Mouse (Mus musculus) midbrain, embryonic 16.5 days (tissue): ENCODE results near the gene Ndufv1. TPM values are rescaled to one million over a fixed set of nuclear protein-coding genes. Genes with fewer than 3 reads are reported as not detected.
"Not testable (repeated sequence)": the region's sequence is repeated elsewhere in the genome, so short reads cannot be mapped to it uniquely, and the experiment has no call there.

ENCODE experiments used
- ATAC-seq: fragments of 200-750 bp; cut with Nextera tagmentation; 2 replicates; pipeline ENCODE4 v1.8.0; 2017; ENCODE audit warnings: moderate TSS enrichment
- H3K27ac ChIP-seq: fragments of 300-500 bp; sonication (generic); 2 replicates; pipeline ENCODE4 v1.5.1; 2014; ENCODE audit warnings: mild to moderate bottlenecking, low read length, mixed read lengths
- H3K27me3 ChIP-seq: fragments of 300-500 bp; sonication (generic); 2 replicates; pipeline ENCODE4 v1.6.1; 2014; ENCODE audit warnings: low read depth, low read length, mixed read lengths; ENCODE audit not compliant: control insufficient read depth, insufficient read depth
- H3K36me3 ChIP-seq: fragments of 300-500 bp; sonication (generic); 2 replicates; pipeline ENCODE4 v1.6.1; 2014; ENCODE audit warnings: mild to moderate bottlenecking, low read length, moderate library complexity, mixed read lengths; ENCODE audit not compliant: control insufficient read depth, insufficient read depth
- H3K4me1 ChIP-seq: fragments of 300-500 bp; sonication (generic); 2 replicates; pipeline ENCODE4 v1.6.1; 2014; ENCODE audit warnings: mild to moderate bottlenecking, low read length, mixed read lengths; ENCODE audit not compliant: control insufficient read depth, insufficient read depth
- H3K4me2 ChIP-seq: fragments of 300-500 bp; sonication (generic); 2 replicates; pipeline ENCODE4 v1.6.1; 2014; ENCODE audit warnings: mild to moderate bottlenecking, low read length, mixed read lengths
- H3K4me3 ChIP-seq: fragments of 300-500 bp; sonication (generic); 2 replicates; pipeline ENCODE4 v1.5.1; 2014; ENCODE audit warnings: low read depth, mild to moderate bottlenecking, low read length, moderate library complexity, mixed read lengths
- H3K9ac ChIP-seq: fragments of 300-500 bp; sonication (generic); 2 replicates; pipeline ENCODE4 v1.6.1; 2014; ENCODE audit warnings: low read depth, low read length, mixed read lengths
- H3K9me3 ChIP-seq: fragments of 300-500 bp; sonication (generic); replicated peaks from 2 replicates; pipeline ENCODE4 v1.6.1; 2014; ENCODE audit warnings: mild to moderate bottlenecking, low read length, mixed read lengths; ENCODE audit not compliant: control insufficient read depth, poor library complexity, severe bottlenecking
- WGBS: fragments of 180-500 bp; shearing (Covaris S2); extraction: QIAGEN DNeasy Blood & Tissue Kit; methylation state at CpG from one replicate; pipeline ENCODE4 v1.1.7; 2014; 5-methylcytosine and 5-hydroxymethylcytosine counted together
- polyA plus RNA-seq: library from polyadenylated mRNA; unstranded; fragments of >200 nt; fragmentation: Nextera tagmentation; extraction: Ambion mirVana; gene quantifications from 2 replicates; pipeline ENCODE4 v1.2.1, GENCODE M21; 2015

Gene Ndufv1
- polyA plus RNA-seq, 1 experiment from 2014 or later: 247 TPM

GRCm38 (mm10) chr19:4046866-4047254 lies 34.3 kb upstream of the Ndufv1 start:
- no peaks in the 10 kb centered on the region for H3K4me1 ChIP-seq
- H3K27me3 ChIP-seq: no peaks in the 10 kb centered on the region
- no peaks in the 10 kb centered on the region for H3K9me3 ChIP-seq
- H3K4me3 ChIP-seq: no peak overlapping the region
- ATAC-seq: no peak
- H3K4me2 ChIP-seq: no peak overlapping the region
- WGBS: 85% methylated on average over 8 of the region's 8 CpGs
- H3K36me3 ChIP-seq: no peaks in the 10 kb centered on the region
- H3K27ac ChIP-seq: no peak overlapping the region
- H3K9ac ChIP-seq: no peak overlapping the region

GRCm38 (mm10) chr19:4045966-4046865 lies 33.6 kb upstream of the Ndufv1 start, which contains the start of gene Gstp2:
Gene Gstp2, minus strand, starts transcription at chr19:4046023.
- no peaks in the 10 kb centered on the region for H3K36me3 ChIP-seq
- no peaks in the 10 kb centered on the region for H3K4me1 ChIP-seq
- no peak within 1 kb of the TSS for H3K9ac ChIP-seq
- ATAC-seq: no peak; the same call in 1 of the 2 replicates
- peak within 1 kb of the TSS; percentile 33 for H3K4me2 ChIP-seq
- no peak within 1 kb of the TSS for H3K4me3 ChIP-seq
- WGBS: 55% methylated on average over 16 of the region's 16 CpGs
- H3K27me3 ChIP-seq: no peaks in the 10 kb centered on the region
- H3K27ac ChIP-seq: no peak within 1 kb of the TSS
- H3K9me3 ChIP-seq: no peaks in the 10 kb centered on the region

DNA sequence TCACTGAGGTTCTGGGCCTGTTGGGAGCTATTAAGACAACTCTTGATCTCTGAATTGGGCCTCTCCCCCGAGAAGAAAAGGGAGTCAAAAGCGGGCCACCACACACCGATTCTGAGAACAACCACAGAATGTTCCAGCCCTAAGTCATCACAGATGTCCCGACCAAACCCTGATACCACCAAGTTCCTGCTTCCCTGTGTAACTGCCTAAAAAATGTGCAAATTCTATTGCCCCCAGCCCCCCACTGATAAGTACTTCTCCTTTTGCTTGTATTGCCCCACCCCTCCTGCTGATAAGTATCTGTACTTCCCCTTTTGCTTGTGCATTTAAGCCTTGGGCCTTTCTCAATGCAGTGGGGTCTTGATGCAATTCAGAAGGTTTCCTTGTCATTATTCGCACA lies 31.5 kb upstream of the Ndufv1 start:
- H3K36me3 ChIP-seq, H3K9me3 ChIP-seq, H3K4me3 ChIP-seq, H3K27ac ChIP-seq, H3K4me1 ChIP-seq, H3K4me2 ChIP-seq, ATAC-seq, H3K9ac ChIP-seq, H3K27me3 ChIP-seq: not testable (repeated sequence)
- WGBS: 83% methylated on average over 5 of the region's 5 CpGs

DNA sequence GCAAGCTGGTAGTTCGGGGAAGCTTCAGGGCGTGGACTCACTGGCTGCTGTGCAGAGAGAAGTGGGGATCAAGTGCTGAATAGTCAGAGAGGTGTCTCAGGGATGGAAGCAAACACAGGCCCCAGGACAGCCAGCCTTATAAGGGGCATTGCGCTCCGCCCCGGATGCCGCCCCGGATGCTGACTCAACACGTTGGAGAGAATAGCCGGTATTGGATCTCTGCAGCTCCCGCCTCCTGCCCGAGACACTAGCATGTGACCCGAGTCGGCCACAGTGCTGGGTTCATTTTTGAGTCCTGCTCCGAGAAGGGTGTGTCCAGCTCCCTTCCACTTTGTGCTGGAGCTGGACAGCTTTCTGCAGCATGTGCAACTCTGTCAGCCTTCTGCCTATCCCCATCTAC lies 29.5 kb upstream of the Ndufv1 start:
- WGBS: 73% methylated on average over 14 of the region's 14 CpGs
- Histone ChIP-seq H3K4me1 (peaks cover 9% of the 10 kb centered on the region), H3K36me3 (no peaks in the 10 kb centered on the region), H3K27me3 (no peaks in the 10 kb centered on the region), H3K9me3 (no peaks in the 10 kb centered on the region), H3K9ac (no peak overlapping the region), H3K4me2 (no peak overlapping the region), H3K27ac (no peak overlapping the region), H3K4me3 (no peak overlapping the region)
- no peak for ATAC-seq

- H3K27ac ChIP-seq, H3K4me2 ChIP-seq, H3K9ac ChIP-seq, ATAC-seq, H3K4me3 ChIP-seq, H3K36me3 ChIP-seq, H3K9me3 ChIP-seq, H3K27me3 ChIP-seq: not testable (repeated sequence)
- peaks cover 12% of the 10 kb centered on the region for H3K4me1 ChIP-seq
- WGBS: 81% methylated on average over 3 of the region's 4 CpGs
Observed at GRCm38 (mm10) chr19:4041500-4041899, 28.9 kb upstream of the Ndufv1 start.

GRCm38 (mm10) chr19:4040941-4041340 lies 28.3 kb upstream of the Ndufv1 start:
- 86% methylated on average over 5 of the region's 5 CpGs for WGBS
- not testable (repeated sequence) for H3K36me3 ChIP-seq, H3K4me3 ChIP-seq, H3K4me2 ChIP-seq, H3K27ac ChIP-seq, H3K9me3 ChIP-seq, H3K27me3 ChIP-seq, ATAC-seq, H3K9ac ChIP-seq
- peaks cover 14% of the 10 kb centered on the region for H3K4me1 ChIP-seq

DNA sequence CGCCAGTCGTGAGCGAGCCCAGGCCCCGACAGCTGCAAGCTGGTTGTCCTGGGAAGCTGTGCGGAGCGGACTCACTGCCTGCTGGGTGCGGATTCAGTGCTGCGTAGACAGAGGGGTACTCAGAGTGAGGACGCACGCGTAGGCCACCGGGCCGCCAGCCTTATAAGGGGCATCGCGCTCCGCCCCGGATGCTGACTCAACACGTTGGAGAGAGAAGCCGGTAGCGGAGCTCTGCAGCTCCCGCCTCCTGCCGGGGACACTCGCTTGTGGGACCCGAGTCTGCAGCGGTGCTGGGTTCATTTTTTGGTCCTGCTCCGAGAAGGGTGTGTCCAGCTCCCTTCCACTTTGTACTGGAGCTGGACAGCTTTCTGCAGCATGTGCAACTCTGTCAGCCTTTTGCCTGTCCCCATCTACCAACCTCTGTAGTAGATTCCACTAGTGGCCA lies 25.2 kb upstream of the Ndufv1 start, which contains the start of gene Gstp1:
TSS of gene Gstp1 (minus strand) at position 198 of the 445 bp plus-strand sequence.
- WGBS: under 1% methylated on average over 26 of the region's 26 CpGs
- Histone ChIP-seq H3K27ac (peak within 1 kb of the TSS; percentile 70), H3K36me3 (no peaks in the 10 kb centered on the region), H3K9ac (peak within 1 kb of the TSS; percentile 83), H3K9me3 (no peaks in the 10 kb centered on the region), H3K27me3 (no peaks in the 10 kb centered on the region), H3K4me2 (peak within 1 kb of the TSS; percentile 82), H3K4me1 (peaks cover 14% of the 10 kb centered on the region), H3K4me3 (peak within 1 kb of the TSS; percentile 73)
- ATAC-seq: peak; percentile 92

- peak overlapping the region; percentile 70 for H3K27ac ChIP-seq
- H3K4me2 ChIP-seq: peak overlapping the region; percentile 82
- H3K4me1 ChIP-seq: peaks cover 14% of the 10 kb centered on the region
- 20% methylated on average over 7 of the region's 8 CpGs for WGBS
- peak overlapping the region; percentile 73 for H3K4me3 ChIP-seq
- peak; percentile 63 for ATAC-seq
- H3K9me3 ChIP-seq, H3K27me3 ChIP-seq, H3K36me3 ChIP-seq: not testable (repeated sequence)
- H3K9ac ChIP-seq: peak overlapping the region; percentile 83
Observed at GRCm38 (mm10) chr19:4037154-4037787, 24.7 kb upstream of the Ndufv1 start.
